Mouse (Mus musculus): Measurements from ENCODE around the gene Sept12.

Sept12 gene

DNA sequence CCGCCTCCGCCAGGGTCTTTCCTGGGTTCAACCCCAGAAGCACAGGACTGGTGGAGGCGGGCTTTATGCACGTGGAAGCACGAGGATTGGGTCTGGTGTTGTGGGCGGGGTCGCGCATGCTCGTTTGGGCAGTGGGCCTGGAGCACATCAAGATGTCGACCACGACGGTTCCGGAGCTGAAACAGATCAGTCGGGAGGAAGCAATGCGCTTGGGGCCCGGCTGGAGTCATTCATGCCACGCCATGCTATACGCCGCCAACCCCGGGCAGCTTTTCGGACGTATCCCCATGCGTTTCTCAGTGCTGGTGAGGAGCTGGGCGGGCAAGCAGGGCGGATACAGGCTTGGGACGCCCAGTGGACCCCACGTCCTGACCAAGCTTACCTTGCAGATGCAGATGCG lies 58.7 kb downstream of the Sept12 start:
- in situ Hi-C loops (cut with MboI; ENCODE audit: low sequenced_read_pairs), result no loop called here

DNA sequence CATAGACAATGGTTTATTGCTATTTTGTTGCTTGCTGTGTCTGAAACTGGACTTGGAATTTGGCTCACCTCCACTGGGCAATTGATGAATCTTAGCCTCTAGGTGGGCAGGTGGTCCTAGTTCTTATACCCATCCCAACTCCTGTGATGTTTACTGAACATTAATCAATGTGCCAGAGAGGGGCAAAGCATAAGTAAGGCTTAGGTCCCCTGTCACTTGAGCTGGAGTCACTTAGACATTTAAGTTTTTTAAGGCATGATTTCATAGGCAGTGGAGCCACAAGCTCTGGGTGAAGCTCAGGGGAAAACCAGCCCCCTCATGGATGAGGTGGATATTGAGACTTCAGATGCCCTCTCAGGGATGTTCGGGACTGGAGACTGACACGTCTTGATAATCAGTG lies 59.2 kb downstream of the Sept12 start, which contains the start of gene Nudt16l1:
Gene Nudt16l1, plus strand, starts transcription at position 301 of the 400 bp plus-strand sequence.
- in situ Hi-C loops (cut with MboI; ENCODE audit: low sequenced_read_pairs), result no loop called here

DNA sequence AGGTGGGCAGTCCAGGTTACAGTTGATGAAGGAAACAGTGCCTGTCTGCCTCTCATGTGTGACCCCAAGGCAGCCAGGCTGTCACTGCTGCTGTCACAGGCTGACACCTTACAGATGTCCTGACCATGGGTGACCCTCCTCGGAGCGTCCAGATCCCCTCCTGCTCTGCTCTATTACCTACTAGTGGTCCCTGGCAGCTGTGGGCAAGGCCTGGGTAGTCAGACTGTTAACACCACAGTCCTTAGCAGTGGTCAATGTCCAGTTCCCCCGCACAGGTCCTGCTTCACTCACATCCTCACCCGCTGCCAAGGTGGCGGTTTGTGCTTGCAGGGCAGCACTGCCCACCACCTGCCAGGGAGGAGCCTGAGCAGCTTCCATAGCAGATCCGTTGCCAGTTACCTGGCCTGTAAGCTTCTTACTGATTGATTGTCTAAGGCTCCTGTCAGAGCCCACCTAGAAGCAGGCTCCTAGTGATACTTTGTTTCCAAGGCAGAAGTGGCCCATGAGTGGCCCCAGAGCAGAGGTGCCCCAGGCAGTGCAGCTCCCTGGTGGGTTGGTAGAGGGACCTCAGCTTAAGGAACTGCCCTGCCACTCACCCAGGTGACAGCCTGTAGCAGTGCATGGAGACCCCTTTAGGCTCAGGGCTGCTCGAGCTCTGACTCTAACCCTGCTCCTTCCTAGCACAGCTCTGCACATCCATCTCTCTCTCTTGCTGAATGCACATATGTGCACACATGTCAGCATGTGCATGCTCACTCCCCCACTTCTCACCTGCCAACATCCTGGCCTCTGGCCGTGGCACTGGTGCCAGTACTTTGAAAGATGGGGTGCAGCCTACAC lies 60.1 kb downstream of the Sept12 start:
- in situ Hi-C loops (cut with MboI; ENCODE audit: low sequenced_read_pairs), result no loop called here
